Mouse (Mus musculus) forebrain, embryonic 14.5 days (tissue): Measurements from ENCODE around the gene St3gal3. TPM values are rescaled to one million over a fixed set of nuclear protein-coding genes. Genes with fewer than 3 reads are reported as not detected.

Source experiments
- ATAC-seq: fragments of 200-750 bp; cut with Nextera tagmentation; 2 replicates; pipeline ENCODE4 v1.8.0; 2017; ENCODE audit warnings: mild to moderate bottlenecking, moderate library complexity
- DNase-seq: peaks from one replicate; pipeline ENCODE4 v3.0.0-alpha.2; 2015; ENCODE audit warnings: low spot score
- H3K27ac ChIP-seq: fragments of 300-500 bp; sonication (generic); 2 replicates; pipeline ENCODE4 v1.5.1; 2014; ENCODE audit warnings: low read depth, mild to moderate bottlenecking, control low read depth, low read length, moderate library complexity
- H3K27me3 ChIP-seq: fragments of 300-500 bp; sonication (generic); replicated peaks from 2 replicates; pipeline ENCODE4 v1.6.1; 2014; ENCODE audit warnings: low read length, control low read depth, mixed read lengths; ENCODE audit not compliant: control insufficient read depth, insufficient read depth
- H3K36me3 ChIP-seq: fragments of 300-500 bp; sonication (generic); 2 replicates; pipeline ENCODE4 v1.6.1; 2014; ENCODE audit warnings: low read length, control low read depth; ENCODE audit not compliant: control insufficient read depth, insufficient read depth
- H3K4me1 ChIP-seq: fragments of 300-500 bp; sonication (generic); 2 replicates; pipeline ENCODE4 v1.6.1; 2014; ENCODE audit warnings: antibody characterized with exemption, low read length, control low read depth; ENCODE audit not compliant: control insufficient read depth, insufficient read depth
- H3K4me2 ChIP-seq: fragments of 300-500 bp; sonication (generic); 2 replicates; pipeline ENCODE4 v1.6.1; 2014; ENCODE audit warnings: mild to moderate bottlenecking, control low read depth, low read length
- H3K4me3 ChIP-seq: fragments of 300-500 bp; sonication (generic); 2 replicates; pipeline ENCODE4 v1.5.1; 2014; ENCODE audit warnings: low read depth, low read length, control low read depth
- H3K9ac ChIP-seq: fragments of 300-500 bp; sonication (generic); 2 replicates; pipeline ENCODE4 v1.6.1; 2014; ENCODE audit warnings: mild to moderate bottlenecking, low read length, control low read depth, moderate library complexity
- H3K9me3 ChIP-seq: fragments of 300-500 bp; sonication (generic); replicated peaks from 2 replicates; pipeline ENCODE4 v1.6.1; 2016; ENCODE audit warnings: low read length, control low read depth, mixed read lengths; ENCODE audit not compliant: control insufficient read depth
- WGBS: fragments of 180-500 bp; shearing (Covaris S2); extraction: QIAGEN DNeasy Blood & Tissue Kit; methylation state at CpG from one replicate; pipeline ENCODE4 v1.1.7; 2014; 5-methylcytosine and 5-hydroxymethylcytosine counted together
- polyA plus RNA-seq: library from polyadenylated mRNA; unstranded; fragments of >200 nt; fragmentation: Nextera tagmentation; extraction: Ambion mirVana; gene quantifications from 2 replicates; pipeline ENCODE4 v1.2.1, GENCODE M21; 2014

The St3gal3 gene
- polyA plus RNA-seq, 1 experiment from 2014 or later = 11.3 TPM

GRCm38 (mm10) chr4:118039964-118040363 lies 94.8 kb downstream of the St3gal3 start:
- H3K27ac ChIP-seq = no peak overlapping the region
- 93% methylated on average over 5 of the region's 5 CpGs for WGBS
- H3K9ac ChIP-seq = no peak overlapping the region
- H3K4me3 ChIP-seq = no peak overlapping the region
- H3K4me2 ChIP-seq = no peak overlapping the region
- no peaks in the 10 kb centered on the region for H3K36me3 ChIP-seq
- ATAC-seq (no peak), DNase-seq (no peak)
- no peaks in the 10 kb centered on the region for H3K9me3 ChIP-seq
- H3K4me1 ChIP-seq = 0 out of 2 replicates have a peak, but pooled peaks cover 2% of the 10 kb centered on the region
- no peaks in the 10 kb centered on the region for H3K27me3 ChIP-seq

GRCm38 (mm10) chr4:118038023-118038422 lies 96.7 kb downstream of the St3gal3 start:
- Histone ChIP-seq H3K9ac (no peak overlapping the region), H3K4me1 (0 out of 2 replicates have a peak, but pooled peaks cover 2% of the 10 kb centered on the region), H3K9me3 (no peaks in the 10 kb centered on the region), H3K36me3 (no peaks in the 10 kb centered on the region), H3K4me2 (no peak overlapping the region), H3K27ac (no peak overlapping the region), H3K4me3 (no peak overlapping the region), H3K27me3 (no peaks in the 10 kb centered on the region)
- ATAC-seq (no peak), DNase-seq (no peak)
- WGBS = 90% methylated on average over 1 of the region's 1 CpGs

GRCm38 (mm10) chr4:118037406-118037805 lies 97.3 kb downstream of the St3gal3 start:
- Histone ChIP-seq H3K9ac (no peak overlapping the region), H3K4me1 (0 out of 2 replicates have a peak, but pooled peaks cover 2% of the 10 kb centered on the region), H3K36me3 (no peaks in the 10 kb centered on the region), H3K4me2 (no peak overlapping the region), H3K4me3 (no peak overlapping the region), H3K9me3 (no peaks in the 10 kb centered on the region), H3K27me3 (no peaks in the 10 kb centered on the region), H3K27ac (no peak overlapping the region)
- DNase-seq = no peak
- WGBS = 48% methylated on average over 5 of the region's 5 CpGs
- ATAC-seq = no peak

GRCm38 (mm10) chr4:118036531-118036930 lies 98.2 kb downstream of the St3gal3 start:
- H3K9me3 ChIP-seq = no peaks in the 10 kb centered on the region
- no peaks in the 10 kb centered on the region for H3K27me3 ChIP-seq
- no peaks in the 10 kb centered on the region for H3K36me3 ChIP-seq
- 94% methylated on average over 4 of the region's 4 CpGs for WGBS
- no peak for DNase-seq
- H3K9ac ChIP-seq = no peak overlapping the region
- H3K4me2 ChIP-seq = no peak overlapping the region
- H3K27ac ChIP-seq = no peak overlapping the region
- no peak for ATAC-seq
- no peak overlapping the region for H3K4me3 ChIP-seq
- H3K4me1 ChIP-seq = peaks cover 4% of the 10 kb centered on the region; the same call in 1 of the 2 replicates

- Histone ChIP-seq H3K9ac (no peak overlapping the region), H3K27me3 (no peaks in the 10 kb centered on the region), H3K4me1 (peaks cover 7% of the 10 kb centered on the region; the same call in 1 of the 2 replicates), H3K4me3 (no peak overlapping the region), H3K36me3 (no peaks in the 10 kb centered on the region), H3K4me2 (no peak overlapping the region), H3K9me3 (no peaks in the 10 kb centered on the region), H3K27ac (no peak overlapping the region)
- no peak for ATAC-seq
- 90% methylated on average over 2 of the region's 2 CpGs for WGBS
- no peak for DNase-seq
Measured at GRCm38 (mm10) chr4:118035090-118035489, 99.6 kb downstream of the St3gal3 start.

- H3K4me1 ChIP-seq = peaks cover 10% of the 10 kb centered on the region; the same call in 1 of the 2 replicates
- no peak overlapping the region for H3K4me3 ChIP-seq
- no peaks in the 10 kb centered on the region for H3K36me3 ChIP-seq
- ATAC-seq (no peak), DNase-seq (no peak)
- 83% methylated on average over 5 of the region's 5 CpGs for WGBS
- no peak overlapping the region for H3K9ac ChIP-seq
- no peak overlapping the region for H3K4me2 ChIP-seq
- H3K27ac ChIP-seq = no peak overlapping the region
- no peaks in the 10 kb centered on the region for H3K27me3 ChIP-seq
- no peaks in the 10 kb centered on the region for H3K9me3 ChIP-seq
Measured at GRCm38 (mm10) chr4:118033026-118033425, 101.7 kb downstream of the St3gal3 start.

- Histone ChIP-seq H3K4me3 (no peak overlapping the region), H3K27me3 (no peaks in the 10 kb centered on the region), H3K36me3 (no peaks in the 10 kb centered on the region), H3K4me1 (peaks cover 7% of the 10 kb centered on the region; the same call in 1 of the 2 replicates), H3K9ac (no peak overlapping the region), H3K9me3 (no peaks in the 10 kb centered on the region), H3K4me2 (no peak overlapping the region), H3K27ac (no peak overlapping the region)
- DNase-seq (no peak), ATAC-seq (no peak)
- WGBS = 81% methylated on average over 7 of the region's 7 CpGs
Measured at GRCm38 (mm10) chr4:118031776-118032170, 102.9 kb downstream of the St3gal3 start.

- Histone ChIP-seq H3K27ac (no peak overlapping the region), H3K4me1 (peaks cover 7% of the 10 kb centered on the region; the same call in 1 of the 2 replicates), H3K4me2 (no peak overlapping the region), H3K36me3 (no peaks in the 10 kb centered on the region), H3K4me3 (no peak overlapping the region), H3K27me3 (no peaks in the 10 kb centered on the region), H3K9me3 (no peaks in the 10 kb centered on the region), H3K9ac (no peak overlapping the region)
- WGBS = 61% methylated on average over 6 of the region's 6 CpGs
- DNase-seq (peak; percentile 72), ATAC-seq (no peak)
Measured at GRCm38 (mm10) chr4:118031132-118031775, 103.5 kb downstream of the St3gal3 start.

- no peak overlapping the region for H3K27ac ChIP-seq
- no peak overlapping the region for H3K4me2 ChIP-seq
- WGBS = 86% methylated on average over 5 of the region's 5 CpGs
- H3K36me3 ChIP-seq = no peaks in the 10 kb centered on the region
- H3K9me3 ChIP-seq = no peaks in the 10 kb centered on the region
- no peak overlapping the region for H3K9ac ChIP-seq
- no peak for ATAC-seq
- H3K27me3 ChIP-seq = no peaks in the 10 kb centered on the region
- peaks cover 7% of the 10 kb centered on the region; the same call in 1 of the 2 replicates for H3K4me1 ChIP-seq
- DNase-seq = no peak
- no peak overlapping the region for H3K4me3 ChIP-seq
Measured at GRCm38 (mm10) chr4:118030330-118030729, 104.4 kb downstream of the St3gal3 start.
